ENCODE assay signal across 17 mouse cellular contexts in genomic region chr2:29046151-29046550, GRCm38 (mm10). TPM values are rescaled to one million over a fixed set of nuclear protein-coding genes. Genes with fewer than 3 reads are reported as not detected.
DNase-seq lines count a peak whose midpoint lies in the region; ATAC-seq lines count a peak whose summit lies in the region.
"Had no signal": no experiment of that assay in that cellular context is flagged by ENCODE, and none has a peak within 500 bp of the region (broad histone marks: within the 10 kb centered on the region; RNA-seq: fewer than 3 reads in every experiment).

No protein-coding gene starts in this region.

- ATAC-seq in embryonic facial prominence, embryonic 14.5 days (ENCODE audit: low read depth) = no peak

- H3K9ac ChIP-seq in embryonic facial prominence, embryonic 14.5 days (ENCODE audit: low read depth, low read length) = no peak overlapping the region
- H3K9ac ChIP-seq: embryonic facial prominence, embryonic 15.5 days; liver, embryonic 13.5 days had no signal

- WGBS in embryonic facial prominence, embryonic 14.5 days = 33% methylated on average over 16 of the region's 16 CpGs
- 13% methylated on average over 16 of the region's 16 CpGs for WGBS in midbrain, embryonic 10.5 days

- no peak overlapping the region for H3K27ac ChIP-seq in embryonic facial prominence, embryonic 14.5 days (replicated peaks; ENCODE audit: low read depth, low read length)
- H3K27ac ChIP-seq in midbrain, embryonic 10.5 days (replicated peaks) = peak overlapping the region; percentile 70
- H3K27ac ChIP-seq: embryonic facial prominence, embryonic 15.5 days; liver, embryonic 13.5 days had no signal

- no peaks in the 10 kb centered on the region for H3K9me3 ChIP-seq in embryonic facial prominence, embryonic 14.5 days (ENCODE audit: control insufficient read depth, low read length)
- H3K9me3 ChIP-seq in midbrain, embryonic 10.5 days (replicated peaks) = no peaks in the 10 kb centered on the region
- H3K9me3 ChIP-seq: embryonic facial prominence, embryonic 15.5 days; G1E; liver, embryonic 13.5 days had no signal

- no peak overlapping the region for H3K4me2 ChIP-seq in embryonic facial prominence, embryonic 14.5 days (ENCODE audit: low read depth, low read length)
- H3K4me2 ChIP-seq: embryonic facial prominence, embryonic 15.5 days; liver, embryonic 13.5 days had no signal

- H3K4me3 ChIP-seq in embryonic facial prominence, embryonic 14.5 days (ENCODE audit: low read depth, low read length) = no peak overlapping the region
- peak overlapping the region; percentile 33 for H3K4me3 ChIP-seq in midbrain, embryonic 10.5 days
- H3K4me3 ChIP-seq: embryonic facial prominence, embryonic 15.5 days; liver, embryonic 13.5 days had no signal

- no peaks in the 10 kb centered on the region for H3K36me3 ChIP-seq in embryonic facial prominence, embryonic 14.5 days (ENCODE audit: control insufficient read depth, insufficient read depth, low read length)
- H3K36me3 ChIP-seq in midbrain, embryonic 10.5 days = no peaks in the 10 kb centered on the region
- H3K36me3 ChIP-seq: embryonic facial prominence, embryonic 15.5 days; G1E; liver, embryonic 13.5 days had no signal

- no peaks in the 10 kb centered on the region for H3K4me1 ChIP-seq in embryonic facial prominence, embryonic 14.5 days (ENCODE audit: control insufficient read depth, insufficient read depth, low read length)
- peaks cover 65% of the 10 kb centered on the region for H3K4me1 ChIP-seq in midbrain, embryonic 10.5 days
- H3K4me1 ChIP-seq: embryonic facial prominence, embryonic 15.5 days had no signal

- DNase-seq in left cerebral cortex, postnatal 25 days (ENCODE audit: low spot score in 2 of 2) = peak; percentile 20 to 23
- no peak for DNase-seq in left cerebral cortex, postnatal 10 days (ENCODE audit: extremely low spot score in 1 of 2, low spot score in 2 of 2)
- peak; percentile 27 for DNase-seq in embryonic facial prominence, embryonic 14.5 days (ENCODE audit: low spot score)
- peak; percentile 72 for DNase-seq in midbrain, embryonic 10.5 days (ENCODE audit: low spot score)
- DNase-seq in retina, postnatal 1 day = peak; percentile 67
- no peak for DNase-seq in layer of hippocampus, adult 18-20 months (ENCODE audit: low spot score in 2 of 2)
- no peak for DNase-seq in gastrocnemius, postnatal 14 days
- no peak for DNase-seq in lung, postnatal 14 days
- DNase-seq: cerebellum, adult 8-10 months; heart, adult 18-20 months; heart, postnatal 10 days; kidney, adult 18-20 months; liver, embryonic 13.5 days; lung, postnatal 10 days; thymus, adult 2 months had no signal

- intact Hi-C loops in left cerebral cortex, postnatal 25 days (cut with DNase I) = no loop called here
- intact Hi-C loops in left cerebral cortex, postnatal 10 days (cut with DNase I) = no loop called here
- intact Hi-C loops in gastrocnemius, postnatal 14 days (cut with DNase I; ENCODE audit: low total_unique reads) = no loop called here

- peaks cover 45% of the 10 kb centered on the region for H3K27me3 ChIP-seq in embryonic facial prominence, embryonic 14.5 days (replicated peaks; ENCODE audit: control insufficient read depth, insufficient read depth, low read length)
- peaks cover 95% of the 10 kb centered on the region for H3K27me3 ChIP-seq in midbrain, embryonic 10.5 days (ENCODE audit: low read depth, poor library complexity, severe bottlenecking)

RNA-seq across cellular contexts. Expression of gene Cfap77, which starts 8.7 kb away (rescaled TPM):
- under 1 TPM in 1 of 2 experiments, not detected in 1; 0.34 TPM for total RNA-seq in left cerebral cortex, postnatal 25 days (2021)
- total RNA-seq in left cerebral cortex, postnatal 10 days (2021) = 1 to 10 TPM in 1 of 2 experiments, under 1 TPM in 1; 0.91 to 1.1 TPM
- polyA plus RNA-seq in embryonic facial prominence, embryonic 14.5 days (2014; fragmentation: Nextera tagmentation; extraction: Ambion mirVana) = 0.29 and 0.79 TPM in 2 replicates
- 1.0 and 2.4 TPM in 2 replicates for polyA plus RNA-seq in midbrain, embryonic 10.5 days (2016; fragmentation: Nextera tagmentation; extraction: Ambion mirVana)
- total RNA-seq in layer of hippocampus, adult 18-20 months (2021) = 1 to 10 TPM; 1.2 to 1.6 TPM
- not detected for total RNA-seq in gastrocnemius, postnatal 14 days (2021)
- total RNA-seq: heart, postnatal 10 days had no signal

RNA-seq across cellular contexts. Expression of gene Ttf1, which starts 13.9 kb away (rescaled TPM):
- total RNA-seq in left cerebral cortex, postnatal 25 days (2021) = 10 to 100 TPM in 1 of 2 experiments, 1 to 10 TPM in 1; 9.6 to 10.9 TPM
- 1 to 10 TPM; 9.1 to 9.6 TPM for total RNA-seq in left cerebral cortex, postnatal 10 days (2021)
- polyA plus RNA-seq in embryonic facial prominence, embryonic 14.5 days (2014; fragmentation: Nextera tagmentation; extraction: Ambion mirVana) = 7.0 and 7.4 TPM in 2 replicates
- 11.9 and 12.6 TPM in 2 replicates for polyA plus RNA-seq in midbrain, embryonic 10.5 days (2016; fragmentation: Nextera tagmentation; extraction: Ambion mirVana)
- total RNA-seq in layer of hippocampus, adult 18-20 months (2021) = 10 to 100 TPM; 10.8 to 11.0 TPM
- 1 to 10 TPM; 3.2 to 3.5 TPM for total RNA-seq in gastrocnemius, postnatal 14 days (2021)

Comparison
In these comparisons a context has a peak if more than half of its experiments do, and no peak if none do; other contexts are left out.
1. DNase-seq: peak in left cerebral cortex, postnatal 25 days (2 of 2), embryonic facial prominence, embryonic 14.5 days (single experiment), midbrain, embryonic 10.5 days (single experiment) and retina, postnatal 1 day (single experiment); none in left cerebral cortex, postnatal 10 days (0 of 2), layer of hippocampus, adult 18-20 months (0 of 2), gastrocnemius, postnatal 14 days (single experiment) and lung, postnatal 14 days (single experiment).